Mouse (Mus musculus): ENCODE results near the gene Chst8. TPM values are rescaled to one million over a fixed set of nuclear protein-coding genes. Genes with fewer than 3 reads are reported as not detected.
A peak's percentile ranks its signal among the peaks of the same experiment; 100 is the strongest.

The Chst8 gene
- total RNA-seq, 2 experiments from 2014 or later, result 0.45 to 0.84 TPM

DNA sequence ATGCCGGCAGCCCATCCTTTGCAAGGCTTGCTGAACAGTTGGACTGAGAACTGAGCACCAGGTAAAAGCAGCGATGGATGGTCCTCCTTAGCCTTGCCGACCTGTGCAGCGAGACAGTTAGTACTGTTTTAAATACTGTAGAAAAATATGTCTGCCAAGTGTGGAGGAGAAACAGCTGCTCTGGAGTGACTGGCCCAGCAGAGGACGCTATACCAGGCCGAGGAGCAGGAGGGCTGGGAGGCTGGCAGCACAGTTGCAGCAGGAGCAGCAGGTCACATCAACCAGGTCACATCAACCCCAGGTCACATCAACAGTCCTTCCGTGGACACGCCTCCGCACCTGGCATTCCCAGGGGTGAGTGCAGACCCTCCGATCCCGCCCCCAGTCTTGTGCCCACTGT lies 172.7 kb downstream of the Chst8 start:
- no peak for DNase-seq (ENCODE audit: low spot score)

GRCm38 (mm10) chr7:34636661-34637060 lies 175.8 kb downstream of the Chst8 start:
- no peak for DNase-seq (ENCODE audit: low spot score)

DNA sequence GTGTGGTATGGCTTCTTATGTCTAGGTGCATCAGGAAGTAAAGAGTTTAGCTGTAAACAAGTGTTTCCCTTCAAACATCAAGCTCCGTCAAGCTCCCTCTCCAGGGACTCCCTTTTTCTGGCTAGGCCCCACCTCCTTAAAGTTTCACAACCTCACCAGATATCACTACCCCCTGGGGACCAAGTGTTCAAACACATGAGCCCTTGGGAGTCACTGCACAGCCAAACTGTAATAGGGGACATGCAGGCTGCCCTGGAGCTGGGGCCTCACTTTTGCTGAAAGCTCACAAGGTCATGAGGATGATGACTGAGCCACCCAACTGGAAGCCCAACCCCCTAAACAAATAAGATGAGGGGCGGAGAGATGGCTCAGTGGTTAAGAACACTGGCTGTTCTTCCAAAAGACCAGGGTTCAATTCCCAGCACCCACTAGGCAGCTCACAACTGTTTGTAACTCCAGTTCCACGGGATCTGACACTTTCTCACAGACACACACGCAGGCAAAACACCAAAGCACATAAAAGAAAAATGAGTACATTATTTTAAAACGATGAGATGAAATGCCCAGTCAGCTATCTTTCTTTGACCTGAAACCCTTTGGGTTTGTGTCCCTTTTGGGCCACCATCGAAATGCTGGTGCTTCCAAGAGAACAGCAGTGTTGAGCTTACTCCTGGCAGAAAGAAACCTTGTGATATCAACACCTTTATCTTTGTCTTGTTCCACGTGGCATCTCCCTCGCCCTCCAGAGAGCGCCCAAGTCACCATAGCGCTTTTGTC lies 179.4 kb downstream of the Chst8 start:
- no peak for DNase-seq (ENCODE audit: low spot score)

GRCm38 (mm10) chr7:34630211-34631085 lies 182.1 kb downstream of the Chst8 start:
- DNase-seq (ENCODE audit: low spot score), result peak; percentile 85

DNA sequence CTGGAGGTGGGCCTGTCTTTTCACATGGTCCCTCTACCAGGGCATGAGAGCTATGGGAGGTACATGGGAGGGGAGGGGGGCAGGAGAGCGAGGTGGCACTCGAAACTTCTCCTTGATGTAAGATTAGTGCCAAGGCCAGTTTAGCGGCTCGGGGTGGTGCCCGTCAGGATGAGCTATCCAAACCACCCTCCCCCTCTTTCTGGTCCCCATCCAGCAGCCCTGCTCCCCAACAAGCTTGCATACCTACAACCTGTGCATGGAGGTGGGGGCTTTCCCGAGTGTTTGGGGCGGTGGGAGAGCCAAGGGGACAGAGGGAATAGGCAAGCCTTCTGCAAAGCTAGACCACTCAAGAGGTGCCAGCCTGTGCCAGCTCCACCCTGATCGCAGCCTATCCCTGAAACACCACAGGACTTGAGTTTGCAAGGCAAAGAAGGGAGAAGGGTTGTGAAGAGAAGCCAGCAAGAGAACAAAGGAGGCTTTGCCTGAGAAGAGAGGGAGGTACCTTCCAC lies 182.8 kb downstream of the Chst8 start:
- peak; percentile 25 for DNase-seq (ENCODE audit: low spot score)

Other genes with a start within 250 kb of the Chst8 start
- 10 to 100 TPM; 45.8 to 49.0 TPM for gene Kctd15, start 156.0 kb downstream of the Chst8 start, total RNA-seq (2021)
- gene Pepd, start 99.7 kb upstream of the Chst8 start, total RNA-seq (2021), result 10 to 100 TPM; 26.5 to 27.3 TPM
- gene Cebpg, start 243.9 kb upstream of the Chst8 start, total RNA-seq (2021), result 10 to 100 TPM; 32.1 to 41.5 TPM

Measured in gastrocnemius, adult 18-20 months (tissue).